Mouse (Mus musculus): Measurements from ENCODE around the gene Cmtm7.

Gene Cmtm7

GRCm38 (mm10) chr9:114781526-114782212 is at the start of gene Cmtm7:
TSS of gene Cmtm7 (minus strand) at chr9:114781856.
- no peak for TF ChIP-seq GATA4 (IDR thresholded peaks at IDR 0.05; ENCODE audit: insufficient replicate concordance, low read length)

- TF ChIP-seq GATA4 (IDR thresholded peaks at IDR 0.05; ENCODE audit: insufficient replicate concordance, low read length), result no peak
Measured at GRCm38 (mm10) chr9:114830351-114830750, 48.7 kb upstream of the Cmtm7 start.

GRCm38 (mm10) chr9:114829669-114830068 is 48.0 kb upstream of the Cmtm7 start:
- no peak for TF ChIP-seq GATA4 (IDR thresholded peaks at IDR 0.05; ENCODE audit: insufficient replicate concordance, low read length)

- no peak for TF ChIP-seq GATA4 (IDR thresholded peaks at IDR 0.05; ENCODE audit: insufficient replicate concordance, low read length)
Measured at GRCm38 (mm10) chr9:114828377-114828776, 46.7 kb upstream of the Cmtm7 start.

GRCm38 (mm10) chr9:114827242-114827852 is 45.7 kb upstream of the Cmtm7 start:
- peak; percentile 78; the same call in 1 of the 2 replicates for TF ChIP-seq GATA4 (IDR thresholded peaks at IDR 0.05; ENCODE audit: insufficient replicate concordance, low read length)

GRCm38 (mm10) chr9:114824166-114824565 is 42.5 kb upstream of the Cmtm7 start:
- no peak for TF ChIP-seq GATA4 (IDR thresholded peaks at IDR 0.05; ENCODE audit: insufficient replicate concordance, low read length)

- TF ChIP-seq GATA4 (IDR thresholded peaks at IDR 0.05; ENCODE audit: insufficient replicate concordance, low read length), result no peak
Measured at GRCm38 (mm10) chr9:114821548-114822289, 40.1 kb upstream of the Cmtm7 start.

GRCm38 (mm10) chr9:114818918-114819317 is 37.3 kb upstream of the Cmtm7 start:
- TF ChIP-seq GATA4 (IDR thresholded peaks at IDR 0.05; ENCODE audit: insufficient replicate concordance, low read length), result no peak

- TF ChIP-seq GATA4 (IDR thresholded peaks at IDR 0.05; ENCODE audit: insufficient replicate concordance, low read length), result no peak
Measured at GRCm38 (mm10) chr9:114817012-114817411, 35.4 kb upstream of the Cmtm7 start.

- no peak for TF ChIP-seq GATA4 (IDR thresholded peaks at IDR 0.05; ENCODE audit: insufficient replicate concordance, low read length)
Measured at GRCm38 (mm10) chr9:114816121-114816520, 34.5 kb upstream of the Cmtm7 start.

GRCm38 (mm10) chr9:114815315-114815714 is 33.7 kb upstream of the Cmtm7 start:
- no peak for TF ChIP-seq GATA4 (IDR thresholded peaks at IDR 0.05; ENCODE audit: insufficient replicate concordance, low read length)

GRCm38 (mm10) chr9:114812001-114812400 is 30.3 kb upstream of the Cmtm7 start:
- no peak for TF ChIP-seq GATA4 (IDR thresholded peaks at IDR 0.05; ENCODE audit: insufficient replicate concordance, low read length)

GRCm38 (mm10) chr9:114810837-114811236 is 29.2 kb upstream of the Cmtm7 start:
- TF ChIP-seq GATA4 (IDR thresholded peaks at IDR 0.05; ENCODE audit: insufficient replicate concordance, low read length), result no peak

- TF ChIP-seq GATA4 (IDR thresholded peaks at IDR 0.05; ENCODE audit: insufficient replicate concordance, low read length), result no peak
Measured at GRCm38 (mm10) chr9:114808671-114809070, 27.0 kb upstream of the Cmtm7 start.

- TF ChIP-seq GATA4 (IDR thresholded peaks at IDR 0.05; ENCODE audit: insufficient replicate concordance, low read length), result no peak
Measured at GRCm38 (mm10) chr9:114807261-114807660, 25.6 kb upstream of the Cmtm7 start.

GRCm38 (mm10) chr9:114805151-114805671 is 23.6 kb upstream of the Cmtm7 start:
- TF ChIP-seq GATA4 (IDR thresholded peaks at IDR 0.05; ENCODE audit: insufficient replicate concordance, low read length), result 0 out of 2 replicates have a peak, but pooled peaks have one; percentile 13

Measured in liver, adult (tissue).